Mouse (Mus musculus) midbrain, embryonic 12.5 days (tissue): ENCODE results near the gene Itsn1. TPM values are rescaled to one million over a fixed set of nuclear protein-coding genes. Genes with fewer than 3 reads are reported as not detected.
A peak's percentile ranks its signal among the peaks of the same experiment; 100 is the strongest.

Experiments
- ATAC-seq: fragments of 200-750 bp; cut with Nextera tagmentation; 2 replicates; pipeline ENCODE4 v1.8.0; 2017; ENCODE audit warnings: low read depth, moderate TSS enrichment, moderate library complexity; ENCODE audit not compliant: low FRiP score
- H3K27ac ChIP-seq: fragments of 300-500 bp; sonication (generic); replicated peaks from 2 replicates; pipeline ENCODE4 v1.5.1; 2016; ENCODE audit warnings: mild to moderate bottlenecking
- H3K27me3 ChIP-seq: fragments of 300-500 bp; sonication (generic); 2 replicates; pipeline ENCODE4 v1.6.1; 2016; ENCODE audit warnings: mild to moderate bottlenecking
- H3K36me3 ChIP-seq: fragments of 300-500 bp; sonication (generic); 2 replicates; pipeline ENCODE4 v1.6.1; 2016
- H3K4me1 ChIP-seq: fragments of 300-500 bp; sonication (generic); 2 replicates; pipeline ENCODE4 v1.6.1; 2016
- H3K4me2 ChIP-seq: fragments of 300-500 bp; sonication (generic); replicated peaks from 2 replicates; pipeline ENCODE4 v1.6.1; 2016; ENCODE audit warnings: mild to moderate bottlenecking, moderate library complexity
- H3K4me3 ChIP-seq: fragments of 300-500 bp; sonication (generic); 2 replicates; pipeline ENCODE4 v1.5.1; 2016; ENCODE audit warnings: mild to moderate bottlenecking
- H3K9ac ChIP-seq: fragments of 300-500 bp; sonication (generic); replicated peaks from 2 replicates; pipeline ENCODE4 v1.6.1; 2016; ENCODE audit warnings: mild to moderate bottlenecking, moderate library complexity
- H3K9me3 ChIP-seq: fragments of 300-500 bp; sonication (generic); 2 replicates; pipeline ENCODE4 v1.6.1; 2016; ENCODE audit warnings: mild to moderate bottlenecking
- WGBS: fragments of 180-500 bp; shearing (Covaris S2); methylation state at CpG from one replicate; pipeline ENCODE4 v1.1.7; 2016; 5-methylcytosine and 5-hydroxymethylcytosine counted together
- polyA plus RNA-seq: library from polyadenylated mRNA; unstranded; fragments of >200 nt; fragmentation: Nextera tagmentation; extraction: Ambion mirVana; gene quantifications from 2 replicates; pipeline ENCODE4 v1.2.1, GENCODE M21; 2016

The Itsn1 gene
- polyA plus RNA-seq, 1 experiment from 2014 or later: 75.4 TPM

- Histone ChIP-seq H3K9ac (no peak overlapping the region), H3K27me3 (no peaks in the 10 kb centered on the region), H3K9me3 (no peaks in the 10 kb centered on the region), H3K36me3 (no peaks in the 10 kb centered on the region), H3K27ac (no peak overlapping the region), H3K4me3 (no peak overlapping the region), H3K4me1 (peaks cover 34% of the 10 kb centered on the region), H3K4me2 (no peak overlapping the region)
- no peak for ATAC-seq
- 83% methylated on average over 9 of the region's 9 CpGs for WGBS
These were observed 32.1 kb downstream of the Itsn1 start for GRCm38 (mm10) chr16:91761202-91761601.

GRCm38 (mm10) chr16:91761761-91762160 is 32.7 kb downstream of the Itsn1 start:
- 95% methylated on average over 3 of the region's 3 CpGs for WGBS
- peaks cover 40% of the 10 kb centered on the region for H3K4me1 ChIP-seq
- no peaks in the 10 kb centered on the region for H3K27me3 ChIP-seq
- H3K27ac ChIP-seq: no peak overlapping the region
- H3K9ac ChIP-seq: no peak overlapping the region
- H3K36me3 ChIP-seq: no peaks in the 10 kb centered on the region
- no peak for ATAC-seq
- H3K4me3 ChIP-seq: no peak overlapping the region
- no peak overlapping the region for H3K4me2 ChIP-seq
- H3K9me3 ChIP-seq: no peaks in the 10 kb centered on the region

- Histone ChIP-seq H3K9me3 (no peaks in the 10 kb centered on the region), H3K4me3 (no peak overlapping the region), H3K4me1 (peaks cover 40% of the 10 kb centered on the region), H3K27me3 (no peaks in the 10 kb centered on the region), H3K27ac (no peak overlapping the region), H3K36me3 (no peaks in the 10 kb centered on the region), H3K9ac (no peak overlapping the region), H3K4me2 (no peak overlapping the region)
- no peak for ATAC-seq
- 66% methylated on average over 7 of the region's 7 CpGs for WGBS
These were observed 33.4 kb downstream of the Itsn1 start for GRCm38 (mm10) chr16:91762476-91762875.

- Histone ChIP-seq H3K27me3 (no peaks in the 10 kb centered on the region), H3K9me3 (no peaks in the 10 kb centered on the region), H3K9ac (no peak overlapping the region), H3K36me3 (no peaks in the 10 kb centered on the region), H3K27ac (no peak overlapping the region), H3K4me2 (no peak overlapping the region), H3K4me3 (no peak overlapping the region), H3K4me1 (peaks cover 40% of the 10 kb centered on the region)
- WGBS: 51% methylated on average over 6 of the region's 6 CpGs
- no peak for ATAC-seq
These were observed 34.9 kb downstream of the Itsn1 start for GRCm38 (mm10) chr16:91763975-91764374.

GRCm38 (mm10) chr16:91764414-91764813 is 35.3 kb downstream of the Itsn1 start:
- no peaks in the 10 kb centered on the region for H3K36me3 ChIP-seq
- WGBS: 69% methylated on average over 6 of the region's 6 CpGs
- no peak overlapping the region for H3K4me2 ChIP-seq
- no peak for ATAC-seq
- no peaks in the 10 kb centered on the region for H3K27me3 ChIP-seq
- H3K9ac ChIP-seq: no peak overlapping the region
- H3K4me3 ChIP-seq: no peak overlapping the region
- peaks cover 40% of the 10 kb centered on the region for H3K4me1 ChIP-seq
- no peak overlapping the region for H3K27ac ChIP-seq
- H3K9me3 ChIP-seq: no peaks in the 10 kb centered on the region

GRCm38 (mm10) chr16:91765121-91765815 is 36.2 kb downstream of the Itsn1 start:
- H3K4me1 ChIP-seq: peaks cover 45% of the 10 kb centered on the region
- no peaks in the 10 kb centered on the region for H3K36me3 ChIP-seq
- no peak overlapping the region for H3K4me3 ChIP-seq
- 84% methylated on average over 15 of the region's 15 CpGs for WGBS
- H3K9me3 ChIP-seq: no peaks in the 10 kb centered on the region
- ATAC-seq: no peak
- H3K27me3 ChIP-seq: no peaks in the 10 kb centered on the region
- H3K4me2 ChIP-seq: no peak overlapping the region
- no peak overlapping the region for H3K9ac ChIP-seq
- H3K27ac ChIP-seq: 0 out of 2 replicates have a peak overlapping the region, but pooled peaks have one; percentile 7

GRCm38 (mm10) chr16:91765816-91766210 is 36.7 kb downstream of the Itsn1 start:
- Histone ChIP-seq H3K9ac (no peak overlapping the region), H3K4me1 (peaks cover 50% of the 10 kb centered on the region), H3K27ac (no peak overlapping the region), H3K4me2 (no peak overlapping the region), H3K9me3 (no peaks in the 10 kb centered on the region), H3K4me3 (no peak overlapping the region), H3K36me3 (no peaks in the 10 kb centered on the region), H3K27me3 (no peaks in the 10 kb centered on the region)
- no peak for ATAC-seq
- 89% methylated on average over 15 of the region's 15 CpGs for WGBS

- no peak overlapping the region for H3K9ac ChIP-seq
- WGBS: 89% methylated on average over 11 of the region's 11 CpGs
- H3K27ac ChIP-seq: no peak overlapping the region
- H3K4me1 ChIP-seq: peaks cover 56% of the 10 kb centered on the region
- no peaks in the 10 kb centered on the region for H3K27me3 ChIP-seq
- ATAC-seq: no peak
- no peak overlapping the region for H3K4me2 ChIP-seq
- H3K4me3 ChIP-seq: no peak overlapping the region
- no peaks in the 10 kb centered on the region for H3K36me3 ChIP-seq
- no peaks in the 10 kb centered on the region for H3K9me3 ChIP-seq
These were observed 38.2 kb downstream of the Itsn1 start for GRCm38 (mm10) chr16:91767165-91767701.

GRCm38 (mm10) chr16:91768586-91768985 is 39.5 kb downstream of the Itsn1 start:
- H3K4me3 ChIP-seq: no peak overlapping the region
- no peak overlapping the region for H3K9ac ChIP-seq
- H3K9me3 ChIP-seq: no peaks in the 10 kb centered on the region
- no peaks in the 10 kb centered on the region for H3K27me3 ChIP-seq
- H3K4me2 ChIP-seq: no peak overlapping the region
- H3K36me3 ChIP-seq: no peaks in the 10 kb centered on the region
- WGBS: 94% methylated on average over 6 of the region's 6 CpGs
- no peak overlapping the region for H3K27ac ChIP-seq
- no peak for ATAC-seq
- H3K4me1 ChIP-seq: peaks cover 52% of the 10 kb centered on the region

- H3K9ac ChIP-seq: no peak overlapping the region
- 76% methylated on average over 5 of the region's 5 CpGs for WGBS
- no peak for ATAC-seq
- no peaks in the 10 kb centered on the region for H3K27me3 ChIP-seq
- no peak overlapping the region for H3K4me3 ChIP-seq
- no peaks in the 10 kb centered on the region for H3K9me3 ChIP-seq
- no peak overlapping the region for H3K4me2 ChIP-seq
- peaks cover 40% of the 10 kb centered on the region for H3K4me1 ChIP-seq
- no peaks in the 10 kb centered on the region for H3K36me3 ChIP-seq
- H3K27ac ChIP-seq: peak overlapping the region; percentile 59
These were observed 40.8 kb downstream of the Itsn1 start for GRCm38 (mm10) chr16:91769911-91770310.

GRCm38 (mm10) chr16:91770662-91771061 is 41.6 kb downstream of the Itsn1 start:
- Histone ChIP-seq H3K9ac (no peak overlapping the region), H3K4me2 (peak overlapping the region; percentile 27), H3K4me3 (no peak overlapping the region), H3K9me3 (no peaks in the 10 kb centered on the region), H3K27ac (peak overlapping the region; percentile 59), H3K27me3 (no peaks in the 10 kb centered on the region), H3K36me3 (no peaks in the 10 kb centered on the region), H3K4me1 (peaks cover 38% of the 10 kb centered on the region)
- ATAC-seq: peak; percentile 85
- WGBS: 12% methylated on average over 5 of the region's 5 CpGs

- no peaks in the 10 kb centered on the region for H3K36me3 ChIP-seq
- H3K9ac ChIP-seq: no peak overlapping the region
- H3K4me2 ChIP-seq: no peak overlapping the region
- no peak for ATAC-seq
- no peak overlapping the region for H3K4me3 ChIP-seq
- H3K27me3 ChIP-seq: no peaks in the 10 kb centered on the region
- peak overlapping the region; percentile 59 for H3K27ac ChIP-seq
- peaks cover 35% of the 10 kb centered on the region for H3K4me1 ChIP-seq
- 70% methylated on average over 6 of the region's 6 CpGs for WGBS
- H3K9me3 ChIP-seq: no peaks in the 10 kb centered on the region
These were observed 42.3 kb downstream of the Itsn1 start for GRCm38 (mm10) chr16:91771334-91771733.
